Mouse (Mus musculus): Measurements from ENCODE around the gene Coq4. TPM values are rescaled to one million over a fixed set of nuclear protein-coding genes. Genes with fewer than 3 reads are reported as not detected.

The Coq4 gene
- polyA plus RNA-seq, 1 experiment from 2014 or later = 34.5 TPM

Small RNAs within 50 kb of the gene (microRNA-seq; reads per million reads assigned to microRNA genes)
- gene Mir219a-2 (not detected), gene Mir219b (not detected)

Other genes with a start within 250 kb of the Coq4 start
- 10.7 and 11.2 TPM in 2 replicates for gene Rapgef1, start 167.8 kb upstream of the Coq4 start, polyA plus RNA-seq (2015; fragmentation: Nextera tagmentation; extraction: Ambion mirVana)
- gene Gm13420, start 35.8 kb upstream of the Coq4 start, polyA plus RNA-seq (2015; fragmentation: Nextera tagmentation; extraction: Ambion mirVana) = 0.74 and 0.91 TPM in 2 replicates
- gene Gm13547, start 28.2 kb upstream of the Coq4 start, polyA plus RNA-seq (2015; fragmentation: Nextera tagmentation; extraction: Ambion mirVana) = not detected in 2 replicates
- gene Trub2, start 1.0 kb downstream of the Coq4 start, polyA plus RNA-seq (2015; fragmentation: Nextera tagmentation; extraction: Ambion mirVana) = 25.2 and 30.9 TPM in 2 replicates
- gene Slc27a4, start 15.1 kb downstream of the Coq4 start, polyA plus RNA-seq (2015; fragmentation: Nextera tagmentation; extraction: Ambion mirVana) = 22.0 and 23.6 TPM in 2 replicates
- 19.5 and 22.0 TPM in 2 replicates for gene Urm1, start 32.6 kb downstream of the Coq4 start, polyA plus RNA-seq (2015; fragmentation: Nextera tagmentation; extraction: Ambion mirVana)
- gene Cercam, start 81.7 kb downstream of the Coq4 start, polyA plus RNA-seq (2015; fragmentation: Nextera tagmentation; extraction: Ambion mirVana) = 38.3 and 38.9 TPM in 2 replicates
- 50.9 and 56.1 TPM in 2 replicates for gene Odf2, start 101.7 kb downstream of the Coq4 start, polyA plus RNA-seq (2015; fragmentation: Nextera tagmentation; extraction: Ambion mirVana)
- 50.0 and 54.3 TPM in 2 replicates for gene Gle1, start 147.9 kb downstream of the Coq4 start, polyA plus RNA-seq (2015; fragmentation: Nextera tagmentation; extraction: Ambion mirVana)
- gene Sptan1, start 178.1 kb downstream of the Coq4 start, polyA plus RNA-seq (2015; fragmentation: Nextera tagmentation; extraction: Ambion mirVana) = 84.2 and 96.3 TPM in 2 replicates

All from stomach, embryonic 16.5 days (tissue).